Mouse (Mus musculus) gastrocnemius, adult 2 months (tissue): Measurements from ENCODE around the gene Gm20388. TPM values are rescaled to one million over a fixed set of nuclear protein-coding genes. Genes with fewer than 3 reads are reported as not detected.

ENCODE experiments used
- DNase-seq: peaks from one replicate; pipeline ENCODE4 v3.0.0; 2022
- H3K27ac ChIP-seq: fragments of 200-600 bp; 2 replicates; pipeline ENCODE4 v1.8.1; 2022; ENCODE audit warnings: mild to moderate bottlenecking
- H3K4me3 ChIP-seq: fragments of 200-600 bp; 2 replicates; pipeline ENCODE4 v1.8.1; 2022; ENCODE audit warnings: mild to moderate bottlenecking, moderate library complexity
- CTCF ChIP-seq: fragments of 200-600 bp; IDR thresholded peaks from 2 replicates; pipeline ENCODE4 v1.8.1; 2022; ENCODE audit warnings: antibody characterized with exemption, mild to moderate bottlenecking, moderate library complexity
- intact Hi-C: fragments of 180-260 bp; cut with DNase I; formaldehyde crosslinking; loops from one replicate; pipeline ENCODE4 v1.15.1; 2025
- total RNA-seq, 2 experiments: library from RNA; stranded (reverse); gene quantifications; 2 replicates each; pipeline ENCODE4 v1.2.3; 2021

Gene Gm20388
- total RNA-seq, 2 experiments from 2014 or later: 6.1 to 15.0 TPM

DNA sequence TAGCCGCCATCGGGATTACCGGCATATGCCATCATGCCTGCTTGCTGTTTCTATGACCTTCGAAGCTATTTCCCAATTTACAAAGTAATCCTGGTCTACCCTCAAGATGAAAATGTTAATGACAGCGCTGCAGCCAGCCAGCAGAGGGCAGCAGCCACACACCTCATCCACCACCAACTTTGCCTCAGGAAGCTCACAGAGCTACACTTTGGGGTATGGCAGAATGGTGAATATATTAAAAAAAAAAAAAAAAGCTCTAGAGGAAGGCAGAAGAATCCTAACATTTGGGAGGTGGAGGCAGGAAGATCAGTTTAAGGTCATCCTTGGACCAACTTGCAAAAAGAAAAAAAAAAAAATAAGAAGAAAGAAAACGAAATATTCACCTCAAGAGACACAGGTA, 1939.4 kb downstream of the Gm20388 start:
- DNase-seq: peak; percentile 70
- Histone ChIP-seq H3K4me3 (no peak overlapping the region), H3K27ac (0 out of 2 replicates have a peak overlapping the region, but pooled peaks have one; percentile 68)
- TF ChIP-seq CTCF: peak; percentile 86
- intact Hi-C loops: loop anchor here (1.0 kb wide), 2 partner anchors 59 to 75 kb away; no protein-coding TSS in a partner anchor

DNA sequence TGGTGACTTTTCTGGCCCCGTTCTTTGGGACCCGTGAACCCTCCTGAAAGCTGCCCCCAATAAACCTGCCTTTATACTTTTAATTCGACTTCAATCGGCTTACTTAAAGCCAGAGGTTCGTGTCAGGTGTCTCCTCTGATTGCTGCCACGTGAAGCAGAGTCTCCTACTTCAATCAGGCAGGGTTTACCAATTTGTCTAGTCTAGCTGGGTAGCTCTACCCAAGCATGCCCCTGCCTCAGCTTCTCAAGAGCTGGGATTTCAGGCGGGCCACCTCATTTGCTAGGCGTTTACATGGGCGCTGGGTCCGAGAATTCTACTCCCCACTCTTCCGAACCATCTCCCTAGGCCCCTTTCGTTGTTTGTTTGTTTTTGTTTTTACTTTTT, 1939.8 kb downstream of the Gm20388 start:
- TF ChIP-seq CTCF: no peak
- Histone ChIP-seq H3K4me3 (peak overlapping the region; percentile 59), H3K27ac (peak overlapping the region; percentile 68; the same call in 1 of the 2 replicates)
- intact Hi-C loops: loop anchor here (1.0 kb wide), 2 partner anchors 59 to 75 kb away; no protein-coding TSS in a partner anchor
- no peak for DNase-seq

DNA sequence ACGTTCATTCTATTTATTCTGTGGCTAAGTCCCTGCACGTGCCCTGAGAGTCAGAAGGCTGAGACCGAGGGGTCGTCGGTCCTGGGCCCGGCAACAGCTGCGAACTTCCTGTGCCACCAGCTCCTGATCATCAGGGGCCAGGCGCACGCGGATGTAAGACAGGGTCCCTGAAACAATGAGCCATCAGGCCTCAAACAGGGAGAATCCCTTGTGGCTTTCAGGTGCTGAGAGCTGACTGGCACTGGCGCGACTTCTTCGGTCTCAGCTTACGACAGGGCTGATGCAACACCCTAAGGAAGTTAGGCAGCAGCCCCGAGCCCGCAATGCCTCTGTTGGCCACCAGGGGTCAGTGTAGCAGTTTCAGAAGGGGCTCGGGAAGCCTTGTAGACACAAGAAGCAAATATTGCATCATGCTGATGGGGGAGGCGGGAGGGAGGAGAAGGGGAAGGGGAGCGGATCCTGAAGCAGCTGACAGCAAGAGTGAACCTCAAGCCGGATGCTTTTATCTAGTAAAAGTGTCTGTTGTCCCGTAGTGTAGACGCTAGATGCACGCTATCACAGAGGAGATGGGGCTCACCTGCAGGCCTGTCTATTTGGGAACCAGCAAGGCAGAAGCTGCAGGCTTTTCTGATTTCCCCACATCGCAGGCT, 1940.3 kb downstream of the Gm20388 start:
- Histone ChIP-seq H3K4me3 (peak overlapping the region; percentile 59), H3K27ac (peak overlapping the region; percentile 68)
- intact Hi-C loops: loop anchor here (1.0 kb wide), 2 partner anchors 58 to 74 kb away; no protein-coding TSS in a partner anchor
- peak; percentile 97 for DNase-seq
- peak; percentile 99 for TF ChIP-seq CTCF

DNA sequence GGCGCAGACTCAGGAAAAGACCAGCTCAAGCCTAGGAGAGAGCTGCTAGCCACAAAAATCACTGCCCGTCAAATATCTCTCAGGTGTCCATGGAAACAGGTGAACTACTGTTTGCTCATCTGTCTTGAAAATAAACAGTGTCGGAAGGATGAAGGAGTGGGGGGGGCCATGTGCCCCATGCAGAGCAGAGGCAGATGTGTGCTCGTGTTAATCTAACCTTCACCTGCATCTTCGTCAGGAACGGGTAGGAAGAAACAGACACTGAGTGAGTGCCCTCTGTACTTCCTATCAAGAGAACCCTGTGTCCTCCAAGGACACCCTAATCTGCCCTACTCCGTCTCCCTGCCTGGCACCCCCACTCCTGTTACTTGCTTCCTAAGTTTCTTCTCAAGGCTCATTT, 1941.1 kb downstream of the Gm20388 start:
- no peak for TF ChIP-seq CTCF
- 0 out of 2 replicates have a peak overlapping the region, but pooled peaks have one; percentile 48 for H3K27ac ChIP-seq
- no peak for DNase-seq
- H3K4me3 ChIP-seq: no peak overlapping the region
- intact Hi-C loops: no loop called here

DNA sequence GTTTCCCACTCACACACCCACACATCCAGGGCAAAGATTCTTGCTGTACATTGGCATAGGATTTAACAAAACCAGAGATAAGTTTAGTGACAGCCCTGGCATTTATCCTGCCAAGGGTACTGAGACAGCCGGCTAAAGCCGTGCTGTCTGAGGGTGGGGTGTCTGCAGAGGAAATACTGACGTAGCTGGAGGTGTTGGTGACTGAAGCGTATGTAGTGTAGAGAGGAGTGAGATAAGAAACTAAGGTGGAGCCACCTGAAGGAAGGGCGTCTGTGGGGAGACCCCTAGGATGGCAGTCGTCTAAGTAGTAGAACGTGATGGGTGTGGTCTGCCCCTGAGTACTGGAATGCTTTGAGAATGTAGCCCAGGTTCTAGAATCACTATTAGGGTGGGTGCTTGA, 1941.8 kb downstream of the Gm20388 start:
- DNase-seq: no peak
- intact Hi-C loops: no loop called here
- no peak for TF ChIP-seq CTCF
- no peak overlapping the region for H3K27ac ChIP-seq
- no peak overlapping the region for H3K4me3 ChIP-seq

DNA sequence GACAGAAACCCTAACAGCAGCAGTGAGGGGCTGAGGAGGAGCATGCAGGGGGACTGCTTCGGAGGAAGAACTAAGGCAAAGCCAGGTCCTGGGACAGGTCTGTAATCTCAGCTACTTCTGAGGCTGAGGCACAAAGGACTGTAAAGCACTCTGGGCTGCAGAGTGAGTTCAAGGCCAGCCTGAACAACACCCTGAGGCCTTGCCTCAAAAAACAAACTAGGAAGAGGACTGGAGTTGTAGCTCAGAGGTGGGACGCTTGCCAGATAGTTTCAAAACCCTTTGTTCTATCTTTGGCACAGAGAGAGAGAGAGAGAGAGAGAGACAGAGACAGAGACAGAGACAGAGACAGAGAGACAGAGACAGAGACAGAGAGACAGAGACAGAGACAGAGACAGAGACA, 1942.9 kb downstream of the Gm20388 start:
- intact Hi-C loops: no loop called here
- DNase-seq: no peak
- Histone ChIP-seq H3K27ac (no peak overlapping the region), H3K4me3 (no peak overlapping the region)
- no peak for TF ChIP-seq CTCF

DNA sequence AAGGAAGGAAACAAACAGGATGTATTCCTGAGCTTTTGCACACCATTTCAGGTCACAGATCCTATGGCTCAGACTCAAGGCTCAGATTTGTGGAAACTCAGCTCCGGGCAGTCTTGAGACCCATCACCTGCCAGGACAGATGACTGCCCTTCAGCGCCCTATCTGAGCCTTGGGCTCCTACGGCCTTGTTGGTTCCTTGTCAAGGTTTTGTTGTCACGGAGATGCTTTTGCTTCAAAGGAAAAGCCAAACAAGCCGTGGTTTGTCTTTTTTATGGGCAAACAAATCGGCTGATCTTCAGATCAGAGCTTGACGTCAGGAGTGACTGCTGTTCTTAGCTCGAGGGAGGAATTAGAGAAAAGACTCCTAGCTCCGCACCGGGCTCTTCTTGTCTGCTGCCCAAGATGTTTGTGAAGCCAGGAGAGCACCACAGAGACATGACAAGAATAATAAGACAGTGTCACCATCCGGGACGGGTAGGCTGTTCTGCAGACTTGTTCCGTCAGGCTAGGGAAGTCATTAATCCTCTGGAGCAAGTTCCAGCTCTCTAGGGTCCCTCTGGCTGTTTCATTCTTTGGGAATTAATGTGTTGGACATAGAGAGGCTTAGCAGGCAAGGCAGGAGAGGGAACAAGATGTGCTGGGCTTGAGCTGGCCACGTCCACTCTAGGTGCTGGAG, 1945.6 kb downstream of the Gm20388 start:
- no peak overlapping the region for H3K4me3 ChIP-seq
- peak; percentile 10 for DNase-seq
- intact Hi-C loops: no loop called here
- H3K27ac ChIP-seq: no peak overlapping the region
- TF ChIP-seq CTCF: no peak

DNA sequence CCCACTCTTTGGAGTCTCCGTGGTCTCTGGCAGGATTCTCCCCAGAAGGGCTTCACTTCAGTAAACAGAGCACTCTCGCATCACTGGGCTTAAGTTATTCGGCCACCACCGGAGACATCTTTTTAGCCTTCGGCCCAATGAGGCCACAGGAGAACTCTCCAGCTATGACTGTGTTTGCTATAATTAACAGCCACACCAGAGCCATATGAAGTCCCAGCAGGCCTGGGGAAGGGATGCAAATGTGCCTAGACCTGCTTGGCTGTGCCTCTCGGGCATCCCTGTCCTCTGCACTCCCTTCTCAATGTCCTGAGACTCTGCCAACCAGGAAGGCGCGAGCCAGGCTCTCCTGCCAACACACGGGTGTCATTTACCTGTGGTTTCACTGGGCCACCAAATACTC, 1946.7 kb downstream of the Gm20388 start:
- Histone ChIP-seq H3K4me3 (no peak overlapping the region), H3K27ac (peak overlapping the region; percentile 58)
- intact Hi-C loops: no loop called here
- TF ChIP-seq CTCF: no peak
- DNase-seq: peak; percentile 86

DNA sequence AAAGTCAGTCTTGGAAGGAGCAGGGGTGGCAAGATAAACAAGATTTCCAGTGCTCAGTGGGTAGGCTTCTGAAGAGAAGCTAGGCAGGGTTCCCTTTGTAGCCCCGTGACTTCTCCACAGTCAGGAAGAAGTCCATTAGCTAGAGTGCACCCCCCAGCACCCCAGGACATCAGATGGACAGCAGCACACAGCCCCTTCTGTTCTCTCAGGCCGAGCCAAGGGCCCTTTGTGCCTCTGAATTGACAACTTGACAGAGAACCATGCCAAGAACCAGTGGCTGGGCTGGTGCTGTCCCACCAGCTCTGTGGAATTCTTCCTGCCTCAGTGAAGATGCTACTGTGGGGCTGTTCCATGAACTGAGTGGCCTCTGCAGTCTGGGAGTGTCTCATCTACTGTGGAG, 1947.1 kb downstream of the Gm20388 start:
- peak overlapping the region; percentile 48 for H3K27ac ChIP-seq
- H3K4me3 ChIP-seq: no peak overlapping the region
- no peak for TF ChIP-seq CTCF
- DNase-seq: no peak
- intact Hi-C loops: no loop called here

DNA sequence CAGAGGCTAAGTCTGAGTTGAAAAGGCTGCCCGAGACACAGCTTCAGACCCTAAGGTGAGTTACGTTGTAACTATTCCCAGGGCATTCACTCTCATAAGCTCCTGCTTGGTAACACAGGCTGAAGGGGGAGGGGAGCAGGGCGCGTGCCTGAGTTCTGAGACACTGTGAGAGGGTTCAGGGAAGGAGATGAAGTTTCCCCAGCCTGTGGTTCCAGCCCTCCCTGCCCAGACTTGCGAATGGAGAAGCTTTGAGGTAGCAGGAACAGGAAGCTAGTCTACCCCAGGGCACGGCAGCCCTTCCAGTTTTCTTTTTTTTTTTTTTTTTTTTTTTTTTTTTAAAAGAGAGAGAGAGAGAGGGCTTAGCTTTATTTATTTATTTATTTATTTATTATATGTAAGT, 1950.6 kb downstream of the Gm20388 start:
- H3K27ac ChIP-seq: no peak overlapping the region
- DNase-seq: peak; percentile 7
- intact Hi-C loops: no loop called here
- no peak for TF ChIP-seq CTCF
- no peak overlapping the region for H3K4me3 ChIP-seq

DNA sequence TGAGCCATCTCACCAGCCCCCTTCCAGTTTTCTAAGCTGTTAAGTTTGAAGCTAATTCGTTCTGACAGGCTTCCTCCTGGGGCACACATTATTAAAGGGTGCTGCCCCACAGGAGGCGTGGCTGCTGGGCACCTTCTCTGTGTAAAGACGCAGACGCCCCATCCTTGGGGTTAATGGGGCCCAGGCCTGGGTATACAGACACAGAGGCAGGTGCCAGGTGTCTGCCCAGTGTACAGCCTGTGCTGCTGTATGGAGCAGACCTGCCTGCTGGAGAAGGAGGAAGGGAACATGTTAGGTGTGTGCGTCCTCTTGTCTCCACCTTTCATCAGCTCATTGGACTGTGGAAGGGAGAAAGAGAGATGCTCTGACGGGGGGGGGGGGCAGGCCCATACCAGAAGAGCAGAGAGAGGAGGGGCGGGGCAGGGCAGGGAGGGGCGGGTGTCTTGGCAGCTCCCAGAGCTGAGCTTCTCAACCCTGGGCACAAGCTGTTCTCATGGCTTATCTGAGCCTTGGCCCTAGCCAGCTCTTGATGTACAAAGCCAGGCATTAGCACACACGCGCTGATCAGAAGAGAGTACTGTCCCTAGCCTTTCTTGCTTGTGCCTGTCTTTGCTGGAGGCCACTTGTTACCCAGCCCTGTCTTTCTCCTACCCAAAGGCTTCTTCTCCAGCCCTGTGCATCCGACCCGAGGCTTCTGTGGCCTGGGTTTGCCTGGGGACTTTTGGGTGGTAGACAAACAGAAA, 1951.3 kb downstream of the Gm20388 start:
- peak; percentile 26 for DNase-seq
- no peak for TF ChIP-seq CTCF
- Histone ChIP-seq H3K4me3 (no peak overlapping the region), H3K27ac (no peak overlapping the region)
- intact Hi-C loops: no loop called here

DNA sequence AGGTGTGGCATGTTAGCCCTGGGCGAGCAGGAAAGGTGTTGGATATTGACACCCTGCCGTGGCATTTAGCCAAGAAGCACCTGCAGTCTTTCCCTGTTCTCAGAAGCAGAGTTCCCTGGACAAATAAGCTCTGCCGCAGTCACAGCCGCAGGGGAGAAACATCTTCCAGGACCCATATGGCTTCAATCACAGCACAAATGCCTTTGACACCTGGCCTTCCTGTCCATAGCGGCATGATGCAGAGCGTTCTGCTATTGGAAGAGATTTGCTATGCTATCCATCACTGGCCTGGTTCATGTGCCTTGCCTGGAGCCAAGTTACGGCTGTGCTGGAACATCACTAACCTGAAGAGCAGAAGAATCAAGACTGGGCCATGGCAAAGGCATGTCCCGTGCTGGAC, 1954.7 kb downstream of the Gm20388 start:
- TF ChIP-seq CTCF: no peak
- intact Hi-C loops: no loop called here

DNA sequence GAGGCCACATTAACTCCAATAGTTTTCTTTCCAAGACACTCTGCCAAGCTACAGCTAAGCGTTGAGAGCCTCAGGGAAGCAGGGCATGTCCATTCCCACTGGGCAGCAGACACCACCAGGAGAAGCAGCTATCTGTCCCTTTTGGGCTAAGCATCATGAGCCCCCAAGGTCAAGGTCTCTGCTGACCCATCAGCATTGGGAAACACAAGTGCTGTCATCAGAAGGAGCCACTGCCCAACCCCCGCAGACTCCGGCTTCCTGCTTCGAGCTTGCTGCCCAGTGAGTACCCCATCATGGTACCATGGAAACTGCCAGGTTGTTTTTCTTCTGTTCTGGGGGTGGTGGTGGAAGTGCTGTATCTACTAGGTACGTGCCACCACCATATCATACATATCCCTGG, 1957.6 kb downstream of the Gm20388 start:
- DNase-seq: no peak
- H3K4me3 ChIP-seq: no peak overlapping the region
- intact Hi-C loops: no loop called here
- TF ChIP-seq CTCF: no peak
- H3K27ac ChIP-seq: no peak overlapping the region

More for the DNA sequence above, 1954.7 kb downstream of the Gm20388 start:
- DNase-seq: no peak
- Histone ChIP-seq H3K4me3 (no peak overlapping the region), H3K27ac (no peak overlapping the region)
